Mouse (Mus musculus) CH12.LX (cell line): ENCODE measurements at regions not wholly inside any gene's neighbourhood (a gene's known extent, or its start where the extent isn't known, plus 50 kb on each side); places are given as distances from the start of the nearest gene placed in this dataset.

Experiments used
- DNase-seq: peaks from one replicate; pipeline ENCODE4 v3.0.0-alpha.2; 2013; ENCODE audit errors: extremely low read depth
- H3K27ac ChIP-seq: 2 replicates; pipeline ENCODE4 v1.5.1; 2012; ENCODE audit warnings: low read depth, mild to moderate bottlenecking, control low read depth, moderate library complexity; ENCODE audit not compliant: insufficient read depth
- H3K27me3 ChIP-seq: replicated peaks from 2 replicates; pipeline ENCODE3; 2012; ENCODE audit warnings: inconsistent platforms
- H3K36me3 ChIP-seq, 2 experiments: replicated peaks in 1 of 2; 2 replicates each; pipeline versions ENCODE3 to v1.6.1; 2012; ENCODE audit warnings: inconsistent platforms in 1 of 2, low read length in 1 of 2, mild to moderate bottlenecking in 1 of 2, mixed read lengths in 1 of 2, moderate library complexity in 1 of 2; ENCODE audit not compliant: control insufficient read depth in 1 of 2, insufficient read depth in 1 of 2
- H3K4me1 ChIP-seq, 2 experiments: 2 replicates each; pipeline ENCODE4 v1.6.1; 2012; ENCODE audit warnings: inconsistent platforms in 1 of 2, moderate library complexity in 1 of 2; ENCODE audit not compliant: insufficient read depth in 2 of 2, control insufficient read depth in 1 of 2
- H3K4me2 ChIP-seq: 2 replicates; pipeline ENCODE4 v1.6.1; 2012; ENCODE audit warnings: low read depth, mild to moderate bottlenecking, control low read depth; ENCODE audit not compliant: poor library complexity, insufficient read depth, severe bottlenecking
- H3K4me3 ChIP-seq, 3 experiments: fragments of 150-350 bp in 1 of 3; sonication (generic) in 1 of 3; replicated peaks in 1 of 3; 2 replicates each; pipeline versions ENCODE3 to v1.5.1; 2011 to 2012; ENCODE audit warnings: low read depth in 2 of 3, low read length in 2 of 3, mild to moderate bottlenecking in 2 of 3, moderate library complexity in 2 of 3, control low read depth in 1 of 3, improper control_type of control experiment in 1 of 3, inconsistent platforms in 1 of 3, mixed read lengths in 1 of 3; ENCODE audit not compliant: poor library complexity in 1 of 3
- H3K79me2 ChIP-seq: replicated peaks from 2 replicates; pipeline ENCODE4 v1.6.1; 2012; ENCODE audit warnings: mild to moderate bottlenecking, moderate library complexity; ENCODE audit not compliant: control insufficient read depth, poor library complexity, insufficient read depth, severe bottlenecking; ENCODE audit errors: extremely low read depth
- H3K9ac ChIP-seq: 2 replicates; pipeline ENCODE4 v1.6.1; 2012; ENCODE audit warnings: low read depth, mild to moderate bottlenecking, control low read depth, moderate library complexity; ENCODE audit not compliant: insufficient read depth
- H3K9me3 ChIP-seq: replicated peaks from 2 replicates; pipeline ENCODE3; 2012; ENCODE audit warnings: low read length, inconsistent platforms, mixed read lengths
- BHLHE40 ChIP-seq: IDR thresholded peaks from 2 replicates; pipeline ENCODE4 v1.6.1; 2011; ENCODE audit warnings: mild to moderate bottlenecking, low read depth, low read length, improper control_type of control experiment
- CHD1 ChIP-seq: IDR thresholded peaks from 2 replicates; pipeline ENCODE4 v1.6.1; 2012; ENCODE audit warnings: low read depth, low read length, improper control_type of control experiment, inconsistent platforms
- CTCF ChIP-seq, 2 experiments: IDR thresholded peaks in 1 of 2; conservative IDR thresholded peaks in 1 of 2; 2 replicates each; pipeline ENCODE4 v1.5.1; 2011 to 2012; ENCODE audit warnings: low read depth in 2 of 2, low read length in 2 of 2, improper control_type of control experiment in 1 of 2, inconsistent platforms in 1 of 2, mild to moderate bottlenecking in 1 of 2, moderate library complexity in 1 of 2
- ELF1 ChIP-seq: IDR thresholded peaks from 2 replicates; pipeline ENCODE4 v1.6.1; 2014; ENCODE audit warnings: low read depth, mild to moderate bottlenecking, inconsistent platforms, low read length, improper control_type of control experiment
- EP300 ChIP-seq: IDR thresholded peaks from 2 replicates; pipeline ENCODE4 v1.6.1; 2011; ENCODE audit warnings: low read length, improper control_type of control experiment
- ETS1 ChIP-seq: conservative IDR thresholded peaks from 2 replicates; pipeline ENCODE4 v1.6.1; 2012; ENCODE audit warnings: low read depth, mild to moderate bottlenecking, inconsistent platforms, low read length, improper control_type of control experiment, moderate library complexity
- GABPA ChIP-seq: IDR thresholded peaks from 2 replicates; pipeline ENCODE4 v1.6.1; 2012; ENCODE audit warnings: low read depth, low read length, improper control_type of control experiment, inconsistent platforms; ENCODE audit not compliant: insufficient replicate concordance
- JUND ChIP-seq: conservative IDR thresholded peaks from 2 replicates; pipeline ENCODE4 v1.6.1; 2011; ENCODE audit warnings: low read depth, low read length, improper control_type of control experiment
- KAT2A ChIP-seq: IDR thresholded peaks from 2 replicates; pipeline ENCODE4 v1.6.1; 2012; ENCODE audit warnings: low read length, improper control_type of control experiment, inconsistent platforms; ENCODE audit not compliant: insufficient replicate concordance
- MEF2A ChIP-seq: IDR thresholded peaks from 2 replicates; pipeline ENCODE4 v1.6.1; 2014; ENCODE audit warnings: low read depth, mild to moderate bottlenecking, inconsistent platforms, low read length, improper control_type of control experiment, borderline replicate concordance
- MXI1 ChIP-seq: IDR thresholded peaks from 2 replicates; pipeline ENCODE4 v1.6.1; 2011; ENCODE audit warnings: mild to moderate bottlenecking, low read depth, low read length, improper control_type of control experiment
- MYC ChIP-seq: IDR thresholded peaks from 2 replicates; pipeline ENCODE4 v1.6.1; 2011; ENCODE audit warnings: low read depth, mild to moderate bottlenecking, improper control_type of control experiment, low read length
- NELFE ChIP-seq: IDR thresholded peaks from 2 replicates; pipeline ENCODE4 v1.6.1; 2011; ENCODE audit warnings: low read depth, low read length, improper control_type of control experiment
- NRF1 ChIP-seq: IDR thresholded peaks from 2 replicates; pipeline ENCODE4 v1.6.1; 2014; ENCODE audit warnings: low read depth, mild to moderate bottlenecking, inconsistent platforms, low read length, improper control_type of control experiment, moderate library complexity
- PAX5 ChIP-seq: IDR thresholded peaks from 2 replicates; pipeline ENCODE4 v1.6.1; 2012; ENCODE audit warnings: low read length, inconsistent platforms, mixed read lengths
- POLR2A ChIP-seq: IDR thresholded peaks from 2 replicates; pipeline ENCODE4 v1.6.1; 2011; ENCODE audit warnings: low read depth, mild to moderate bottlenecking, improper control_type of control experiment, low read length
- RAD21 ChIP-seq: IDR thresholded peaks from 2 replicates; pipeline ENCODE4 v1.6.1; 2011; ENCODE audit warnings: low read depth, mild to moderate bottlenecking, low read length, improper control_type of control experiment, moderate library complexity
- RCOR1 ChIP-seq: conservative IDR thresholded peaks from 2 replicates; pipeline ENCODE4 v1.6.1; 2012; ENCODE audit warnings: low read depth, mild to moderate bottlenecking, inconsistent platforms, low read length, improper control_type of control experiment
- USF2 ChIP-seq: conservative IDR thresholded peaks from 2 replicates; pipeline ENCODE4 v1.6.1; 2011; ENCODE audit warnings: low read depth, low read length, improper control_type of control experiment
- ZC3H11A ChIP-seq: IDR thresholded peaks from 2 replicates; pipeline ENCODE4 v1.6.1; 2012; ENCODE audit warnings: low read depth, mild to moderate bottlenecking, inconsistent platforms, low read length, improper control_type of control experiment
- ZKSCAN1 ChIP-seq: IDR thresholded peaks from 2 replicates; pipeline ENCODE4 v1.6.1; 2012; ENCODE audit warnings: low read depth, inconsistent platforms, low read length, improper control_type of control experiment, borderline replicate concordance
- dilution Hi-C: fragments of 300-500 bp; cut with MboI; formaldehyde crosslinking; loops from 2 replicates; pipeline ENCODE4 v1.14.3; 2020; ENCODE audit warnings: low sequenced_read_pairs; ENCODE audit not compliant: extremely low pct_unique_long_range_greater_than_20kb, extremely low pct_ligation_motif_present
- in situ Hi-C: fragments of 300-500 bp; cut with MboI; formaldehyde crosslinking; loops from 3 replicates; pipeline ENCODE4 v1.14.3; 2019; ENCODE audit warnings: low sequenced_read_pairs, low pct_ligation_motif_present, low pct_unique_long_range_greater_than_20kb, mixed read lengths

DNA sequence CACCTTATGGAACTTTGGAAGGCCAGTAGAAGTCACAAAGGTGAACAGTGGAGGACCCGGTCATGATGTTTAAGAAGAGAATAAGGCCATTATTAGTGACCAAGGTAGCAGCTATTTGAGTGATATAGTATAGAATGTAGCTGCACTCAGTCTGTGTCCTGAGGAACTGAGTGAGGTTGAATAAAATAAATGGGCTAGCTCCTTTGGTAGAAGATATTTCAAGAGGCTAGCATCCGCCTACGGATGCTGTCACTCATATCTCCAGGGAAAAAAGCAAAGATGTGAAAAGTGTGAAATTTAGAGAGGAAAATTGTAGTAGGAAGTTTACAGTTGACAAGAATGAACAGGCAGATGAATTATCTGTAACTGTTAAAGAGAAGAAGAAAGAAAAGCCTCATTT lies 956.6 kb downstream of the Adgrl3 start:
- Histone ChIP-seq H3K4me2 (no peak overlapping the region), H3K4me3 (no peak overlapping the region), H3K27me3 (no peaks in the 10 kb centered on the region), H3K27ac (no peak overlapping the region), H3K9me3 (no peaks in the 10 kb centered on the region), H3K4me1 (no peaks in the 10 kb centered on the region), H3K9ac (no peak overlapping the region), H3K79me2 (no peaks in the 10 kb centered on the region), H3K36me3 (no peaks in the 10 kb centered on the region)
- no peak for DNase-seq
- TF ChIP-seq RCOR1 = no peak
- TF ChIP-seq ETS1 = no peak
- TF ChIP-seq MYC = no peak
- TF ChIP-seq CTCF (conservative IDR thresholded peaks at IDR 0.05 in 1 of 2, IDR thresholded peaks at IDR 0.05 in 1 of 2; ENCODE audit: low read depth in 2 of 2, low read length in 2 of 2) = no peak
- no peak for TF ChIP-seq BHLHE40
- no peak for TF ChIP-seq EP300
- no peak for TF ChIP-seq USF2
- TF ChIP-seq ZC3H11A = no peak
- no peak for TF ChIP-seq ZKSCAN1
- TF ChIP-seq GABPA = no peak
- no peak for TF ChIP-seq PAX5
- TF ChIP-seq NRF1 = no peak
- TF ChIP-seq MXI1 = no peak
- TF ChIP-seq ELF1 = no peak
- in situ Hi-C loops = loop anchor here (5.0 kb wide), 1 partner anchor 346 kb away; no protein-coding TSS in a partner anchor
- dilution Hi-C loops = no loop called here

DNA sequence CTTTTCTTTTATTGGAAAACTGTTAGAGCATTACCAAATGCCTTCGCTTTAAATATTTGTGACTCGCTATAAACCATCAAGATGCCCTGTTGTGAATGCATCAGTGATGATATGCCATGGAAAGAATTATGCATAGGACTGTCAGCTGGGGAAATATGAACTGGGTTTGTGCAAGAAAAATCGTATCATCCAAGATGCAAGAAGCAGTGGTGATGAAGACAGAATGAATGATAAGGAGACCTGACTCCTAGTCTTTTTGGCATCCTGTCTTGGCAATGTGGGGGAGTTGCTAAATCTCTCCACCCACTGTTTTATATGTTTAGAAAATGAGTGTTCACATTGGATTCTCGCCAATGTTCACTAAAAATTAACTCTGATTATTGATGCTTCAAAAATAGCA lies 963.4 kb downstream of the Adgrl3 start:
- H3K4me3 ChIP-seq = no peak overlapping the region
- no peak overlapping the region for H3K9ac ChIP-seq
- dilution Hi-C loops = no loop called here
- H3K9me3 ChIP-seq = no peaks in the 10 kb centered on the region
- no peak for TF ChIP-seq MEF2A
- TF ChIP-seq CHD1 = no peak
- no peak for TF ChIP-seq ZC3H11A
- no peak for TF ChIP-seq NELFE
- no peak for TF ChIP-seq JUND
- TF ChIP-seq KAT2A = no peak
- TF ChIP-seq RCOR1 = no peak
- TF ChIP-seq RAD21 = no peak
- no peak for TF ChIP-seq POLR2A
- H3K27ac ChIP-seq = no peak overlapping the region
- no peaks in the 10 kb centered on the region for H3K79me2 ChIP-seq
- DNase-seq = no peak
- no peak overlapping the region for H3K4me2 ChIP-seq
- H3K36me3 ChIP-seq = no peaks in the 10 kb centered on the region
- in situ Hi-C loops = no loop called here
- no peaks in the 10 kb centered on the region for H3K4me1 ChIP-seq
- no peaks in the 10 kb centered on the region for H3K27me3 ChIP-seq
